Mouse (Mus musculus): Measurements from ENCODE around the gene Vkorc1l1. TPM values are rescaled to one million over a fixed set of nuclear protein-coding genes. Genes with fewer than 3 reads are reported as not detected.

Gene Vkorc1l1
- polyA plus RNA-seq, 1 experiment: 32.4 TPM

DNA sequence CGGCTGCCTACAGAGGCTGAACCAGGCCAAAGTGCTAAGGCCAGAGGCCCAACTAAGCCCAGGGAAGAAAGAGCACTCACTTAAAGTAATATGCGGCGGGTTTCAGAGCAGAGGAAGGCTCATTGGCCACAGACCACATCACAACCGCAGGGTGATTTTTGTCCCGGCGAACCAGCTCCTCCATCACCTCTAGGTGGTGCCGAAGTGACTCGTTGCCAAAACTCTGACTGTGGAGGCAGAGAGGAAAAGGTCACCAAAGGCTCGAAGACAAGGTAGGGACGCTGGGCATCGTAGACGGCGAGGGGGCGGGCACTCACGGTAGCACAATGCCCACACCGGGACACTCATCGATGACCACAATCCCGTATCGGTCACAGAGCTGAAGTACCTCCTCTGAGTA is 55.9 kb downstream of the Vkorc1l1 start:
- no peak overlapping the region for H3K4me3 ChIP-seq (replicated peaks; ENCODE audit: insufficient read depth, low read depth, low read length)
- WGBS: 63% methylated on average over 19 of the region's 19 CpGs
- TF ChIP-seq POLR2A (IDR thresholded peaks at IDR 0.05; ENCODE audit: borderline replicate concordance, insufficient read depth, low read length): no peak
- no peak for TF ChIP-seq CTCF (IDR thresholded peaks at IDR 0.05; ENCODE audit: borderline replicate concordance, insufficient read depth, low read depth, low read length)
- H3K27ac ChIP-seq (ENCODE audit: insufficient read depth, low read length): no peak overlapping the region
- DNase-seq: no peak
- H3K4me1 ChIP-seq (ENCODE audit: control insufficient read depth, insufficient read depth, low read length): no peaks in the 10 kb centered on the region
- no peaks in the 10 kb centered on the region for H3K27me3 ChIP-seq (ENCODE audit: control insufficient read depth, insufficient read depth, low read length)

DNA sequence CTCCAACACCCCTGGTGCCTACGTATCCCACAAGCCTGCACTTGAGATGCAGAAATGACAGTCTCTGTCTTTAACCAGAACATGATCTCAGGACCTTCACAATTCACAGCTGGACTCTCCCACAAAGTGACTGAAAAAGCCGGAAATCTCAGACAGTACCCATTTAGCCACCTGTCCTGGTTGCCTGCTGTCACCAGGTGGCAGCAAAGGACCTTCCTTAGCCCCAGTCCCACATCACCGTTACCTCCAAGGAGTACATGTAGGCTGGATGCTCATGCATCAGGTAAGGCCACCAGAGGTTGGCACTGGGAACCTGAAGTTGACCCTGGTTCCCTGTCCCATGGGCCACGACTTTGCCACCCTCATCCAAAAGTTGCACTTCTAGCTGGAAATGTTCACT is 57.3 kb downstream of the Vkorc1l1 start:
- WGBS: 26% methylated on average over 4 of the region's 4 CpGs
- TF ChIP-seq CTCF (IDR thresholded peaks at IDR 0.05; ENCODE audit: borderline replicate concordance, insufficient read depth, low read depth, low read length): peak; percentile 96
- TF ChIP-seq POLR2A (IDR thresholded peaks at IDR 0.05; ENCODE audit: borderline replicate concordance, insufficient read depth, low read length): no peak
- Histone ChIP-seq H3K4me3 (replicated peaks; ENCODE audit: insufficient read depth, low read depth, low read length) (no peak overlapping the region), H3K27me3 (ENCODE audit: control insufficient read depth, insufficient read depth, low read length) (no peaks in the 10 kb centered on the region), H3K27ac (ENCODE audit: insufficient read depth, low read length) (no peak overlapping the region), H3K4me1 (ENCODE audit: control insufficient read depth, insufficient read depth, low read length) (no peaks in the 10 kb centered on the region)
- DNase-seq: peak; percentile 58 to 64

DNA sequence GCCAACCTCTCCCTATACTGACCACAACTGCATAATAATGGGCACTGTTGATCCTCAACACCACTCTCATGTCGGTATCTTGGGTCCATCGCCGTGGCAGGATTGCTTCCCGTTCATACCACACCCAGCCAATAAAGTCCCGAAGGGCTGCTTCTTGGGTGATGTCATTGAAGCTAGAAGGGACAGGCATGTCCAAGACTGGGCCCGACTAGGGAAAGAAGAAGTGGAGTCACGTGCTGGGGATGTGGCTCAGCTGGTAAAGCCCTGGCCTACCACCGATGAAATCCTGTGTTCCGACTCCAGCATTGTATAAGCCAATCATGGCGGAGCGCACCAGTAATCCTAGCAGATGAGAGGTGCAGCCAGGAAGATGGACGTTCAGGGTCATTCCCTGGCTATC is 59.0 kb downstream of the Vkorc1l1 start:
- 90% methylated on average over 12 of the region's 12 CpGs for WGBS
- Histone ChIP-seq H3K27ac (ENCODE audit: insufficient read depth, low read length) (no peak overlapping the region), H3K27me3 (ENCODE audit: control insufficient read depth, insufficient read depth, low read length) (no peaks in the 10 kb centered on the region), H3K4me1 (ENCODE audit: control insufficient read depth, insufficient read depth, low read length) (no peaks in the 10 kb centered on the region), H3K4me3 (replicated peaks; ENCODE audit: insufficient read depth, low read depth, low read length) (no peak overlapping the region)
- TF ChIP-seq POLR2A (IDR thresholded peaks at IDR 0.05; ENCODE audit: borderline replicate concordance, insufficient read depth, low read length) (no peak), CTCF (IDR thresholded peaks at IDR 0.05; ENCODE audit: borderline replicate concordance, insufficient read depth, low read depth, low read length) (no peak)
- DNase-seq: no peak

DNA sequence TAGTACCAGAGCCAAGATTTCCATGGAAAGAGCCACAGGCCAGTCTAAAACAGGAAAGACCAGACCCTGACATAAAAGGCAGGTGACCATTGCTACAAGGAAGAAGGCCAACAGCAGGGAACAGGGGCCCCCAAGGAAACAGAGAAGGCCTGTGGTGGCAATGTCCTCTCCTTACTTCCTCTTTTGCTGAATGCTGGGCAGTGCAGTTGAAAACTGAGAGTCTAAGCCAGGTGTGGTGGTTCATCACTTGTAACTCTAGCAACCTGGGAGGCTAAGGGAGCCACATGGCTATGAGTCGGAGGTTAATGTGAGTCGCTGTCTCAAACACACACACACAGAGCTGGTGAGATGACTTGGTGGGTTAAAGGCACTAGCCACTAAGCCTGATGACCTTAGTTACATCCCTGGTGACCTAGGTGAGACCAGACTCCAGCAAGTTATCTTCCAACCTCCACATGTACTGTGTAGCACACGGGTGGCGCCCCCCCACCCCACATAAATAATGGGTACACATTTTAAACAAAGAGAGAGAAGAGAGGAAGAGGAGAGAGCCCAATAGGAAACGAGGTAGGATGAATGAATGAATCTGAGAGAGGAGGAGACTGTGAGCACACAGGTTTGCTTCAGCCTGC is 59.7 kb downstream of the Vkorc1l1 start:
- 79% methylated on average over 5 of the region's 5 CpGs for WGBS
- TF ChIP-seq CTCF (IDR thresholded peaks at IDR 0.05; ENCODE audit: borderline replicate concordance, insufficient read depth, low read depth, low read length): no peak
- no peak for TF ChIP-seq POLR2A (IDR thresholded peaks at IDR 0.05; ENCODE audit: borderline replicate concordance, insufficient read depth, low read length)
- no peak for DNase-seq
- Histone ChIP-seq H3K27ac (ENCODE audit: insufficient read depth, low read length) (no peak overlapping the region), H3K4me1 (ENCODE audit: control insufficient read depth, insufficient read depth, low read length) (no peaks in the 10 kb centered on the region), H3K27me3 (ENCODE audit: control insufficient read depth, insufficient read depth, low read length) (no peaks in the 10 kb centered on the region), H3K4me3 (replicated peaks; ENCODE audit: insufficient read depth, low read depth, low read length) (no peak overlapping the region)

DNA sequence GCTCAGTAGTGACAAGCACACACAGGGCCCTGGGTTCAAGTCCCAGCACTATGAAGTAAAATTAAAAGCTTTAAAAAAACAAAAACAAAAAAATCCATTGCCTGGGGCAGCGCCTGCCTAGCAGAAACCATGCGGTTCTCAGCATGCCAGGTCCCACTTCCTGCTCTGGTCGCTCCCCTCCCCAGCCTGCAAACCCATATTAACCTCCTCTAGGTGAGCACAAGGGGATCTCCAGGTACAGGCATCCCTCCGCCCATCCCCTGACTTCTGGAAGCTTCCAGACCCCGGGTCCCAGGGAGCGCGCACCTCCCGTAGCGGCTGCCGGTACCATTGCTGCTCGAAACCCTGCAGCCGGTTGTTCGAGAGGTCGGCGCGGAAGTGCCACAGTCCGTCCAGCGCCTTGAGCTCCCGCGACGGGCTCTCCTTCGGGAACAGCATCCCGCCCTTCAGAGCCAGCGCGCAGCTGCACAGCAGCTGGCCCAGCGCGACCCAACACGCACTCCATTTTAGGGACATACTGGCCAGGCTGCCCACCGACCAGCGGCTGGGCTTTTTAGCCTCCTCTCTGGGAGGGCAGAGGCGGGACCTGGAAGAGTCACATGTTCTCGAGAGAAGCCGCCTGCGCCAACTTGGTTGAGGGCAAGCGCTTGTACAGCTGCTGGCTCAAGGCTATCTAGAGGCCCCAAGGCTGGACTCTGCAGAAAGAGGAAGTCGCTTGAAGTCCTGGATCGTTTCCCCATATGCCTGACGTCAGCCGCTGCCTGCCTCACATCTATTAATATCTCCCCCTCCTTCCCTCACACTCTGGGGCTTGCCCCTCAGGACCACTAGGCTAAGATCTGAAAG is 60.8 kb downstream of the Vkorc1l1 start, which contains the start of gene Gusb:
Gusb (minus strand) TSS at position 749 of the 846 bp plus-strand sequence.
- DNase-seq: peak; percentile 61 to 65
- Histone ChIP-seq H3K4me3 (replicated peaks; ENCODE audit: insufficient read depth, low read depth, low read length) (peak within 1 kb of the TSS; percentile 80), H3K27me3 (ENCODE audit: control insufficient read depth, insufficient read depth, low read length) (no peaks in the 10 kb centered on the region), H3K4me1 (ENCODE audit: control insufficient read depth, insufficient read depth, low read length) (no peaks in the 10 kb centered on the region), H3K27ac (ENCODE audit: insufficient read depth, low read length) (no peak within 1 kb of the TSS)
- TF ChIP-seq CTCF (IDR thresholded peaks at IDR 0.05; ENCODE audit: borderline replicate concordance, insufficient read depth, low read depth, low read length): no peak
- TF ChIP-seq POLR2A (IDR thresholded peaks at IDR 0.05; ENCODE audit: borderline replicate concordance, insufficient read depth, low read length): peak; percentile 51; the same call in 1 of the 2 replicates
- WGBS: under 1% methylated on average over 39 of the region's 39 CpGs

DNA sequence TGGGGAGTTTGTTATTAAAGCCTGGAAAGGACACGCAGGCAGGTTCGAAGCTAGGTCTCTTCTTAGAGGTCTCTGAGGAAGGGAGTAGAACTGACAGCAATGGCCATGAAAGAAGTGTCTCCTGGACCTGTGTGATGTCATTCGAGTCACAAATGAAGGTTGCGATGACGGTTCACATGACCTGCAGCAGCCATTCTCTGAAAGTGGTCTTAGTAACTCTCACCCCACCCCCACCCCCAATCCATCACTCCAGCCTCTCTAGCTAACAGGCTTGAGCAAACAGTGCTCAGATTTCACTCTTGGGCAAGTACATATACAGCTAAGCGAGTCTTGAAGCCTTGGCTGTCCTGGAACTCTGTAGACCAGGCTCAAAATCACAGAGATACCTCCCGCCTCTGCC is 61.5 kb downstream of the Vkorc1l1 start:
- 78% methylated on average over 7 of the region's 7 CpGs for WGBS
- H3K27me3 ChIP-seq (ENCODE audit: control insufficient read depth, insufficient read depth, low read length): no peaks in the 10 kb centered on the region
- H3K4me3 ChIP-seq (replicated peaks; ENCODE audit: insufficient read depth, low read depth, low read length): no peak overlapping the region
- no peak for TF ChIP-seq POLR2A (IDR thresholded peaks at IDR 0.05; ENCODE audit: borderline replicate concordance, insufficient read depth, low read length)
- TF ChIP-seq CTCF (IDR thresholded peaks at IDR 0.05; ENCODE audit: borderline replicate concordance, insufficient read depth, low read depth, low read length): no peak
- no peak for DNase-seq
- no peaks in the 10 kb centered on the region for H3K4me1 ChIP-seq (ENCODE audit: control insufficient read depth, insufficient read depth, low read length)
- no peak overlapping the region for H3K27ac ChIP-seq (ENCODE audit: insufficient read depth, low read length)

DNA sequence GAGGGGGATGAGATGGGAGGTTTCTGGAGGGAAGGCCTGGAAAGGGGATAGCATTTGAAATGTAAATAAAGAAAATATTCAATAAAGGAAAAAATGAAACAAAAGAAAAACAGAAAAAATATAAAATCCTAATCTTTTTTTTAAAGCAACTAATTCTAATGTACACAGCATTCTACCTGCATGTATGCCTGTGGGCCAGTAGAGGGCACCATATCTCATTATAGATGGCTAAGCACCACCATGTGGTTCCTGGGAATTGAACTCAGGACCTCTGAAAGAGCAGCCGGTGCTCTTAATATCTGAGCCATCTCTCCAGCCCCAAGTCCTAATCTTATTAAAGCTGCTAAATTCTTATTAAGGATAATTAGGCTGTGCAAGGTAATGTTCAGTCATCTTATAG is 65.6 kb downstream of the Vkorc1l1 start:
- no peak overlapping the region for H3K27ac ChIP-seq (ENCODE audit: insufficient read depth, low read length)
- no peak for TF ChIP-seq POLR2A (IDR thresholded peaks at IDR 0.05; ENCODE audit: borderline replicate concordance, insufficient read depth, low read length)
- TF ChIP-seq CTCF (IDR thresholded peaks at IDR 0.05; ENCODE audit: borderline replicate concordance, insufficient read depth, low read depth, low read length): peak; percentile 9; the same call in 1 of the 2 replicates
- 79% methylated on average over 1 of the region's 1 CpGs for WGBS

More for the DNA sequence above, 65.6 kb downstream of the Vkorc1l1 start:
- H3K27me3 ChIP-seq (ENCODE audit: control insufficient read depth, insufficient read depth, low read length): no peaks in the 10 kb centered on the region
- no peak overlapping the region for H3K4me3 ChIP-seq (replicated peaks; ENCODE audit: insufficient read depth, low read depth, low read length)
- no peaks in the 10 kb centered on the region for H3K4me1 ChIP-seq (ENCODE audit: control insufficient read depth, insufficient read depth, low read length)
- no peak for DNase-seq

Data from cerebellum, adult 2 months (tissue).